Mouse (Mus musculus) retina, postnatal 7 days (tissue): ENCODE results near the gene Cpe.
A peak's percentile ranks its signal among the peaks of the same experiment; 100 is the strongest.

ENCODE experiments used
- DNase-seq: peaks from one replicate; pipeline ENCODE4 v3.0.0-alpha.2; 2012; ENCODE audit warnings: low read depth, low spot score

The Cpe gene

DNA sequence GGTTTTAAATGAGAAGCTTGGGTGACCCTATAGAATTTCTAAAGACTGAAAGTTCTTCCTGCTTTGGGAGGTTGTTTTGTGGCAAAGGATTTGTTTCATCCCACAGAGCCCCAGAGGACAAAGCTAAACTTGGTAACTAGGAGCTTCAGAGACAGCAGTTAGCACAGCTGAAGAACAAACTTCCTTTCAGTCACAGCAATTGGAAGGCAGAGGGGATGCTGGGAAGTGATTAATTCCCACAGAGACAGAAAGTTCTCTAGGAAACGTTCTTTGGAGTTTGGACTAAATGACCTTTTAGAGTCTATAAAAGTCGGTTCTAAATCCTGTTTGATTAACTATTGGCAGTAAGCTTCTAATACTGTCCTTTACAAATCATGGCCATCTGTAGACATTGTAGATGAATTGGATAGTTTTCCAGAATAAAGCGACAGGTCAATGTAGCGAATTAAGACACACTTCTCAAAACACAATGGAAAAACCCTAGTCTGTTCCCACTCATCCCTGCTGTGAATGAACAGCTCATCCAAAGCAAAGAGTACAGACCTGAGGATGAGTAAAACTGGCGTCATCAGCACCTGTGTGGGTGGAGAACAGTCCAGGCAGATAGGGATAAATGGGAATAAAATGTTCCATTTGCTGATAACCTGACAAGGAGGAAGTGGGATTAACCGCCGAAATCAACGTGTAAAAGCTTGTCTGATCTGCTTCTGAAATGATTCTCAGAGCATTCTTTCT lies 58.6 kb downstream of the Cpe start:
- no peak for DNase-seq

DNA sequence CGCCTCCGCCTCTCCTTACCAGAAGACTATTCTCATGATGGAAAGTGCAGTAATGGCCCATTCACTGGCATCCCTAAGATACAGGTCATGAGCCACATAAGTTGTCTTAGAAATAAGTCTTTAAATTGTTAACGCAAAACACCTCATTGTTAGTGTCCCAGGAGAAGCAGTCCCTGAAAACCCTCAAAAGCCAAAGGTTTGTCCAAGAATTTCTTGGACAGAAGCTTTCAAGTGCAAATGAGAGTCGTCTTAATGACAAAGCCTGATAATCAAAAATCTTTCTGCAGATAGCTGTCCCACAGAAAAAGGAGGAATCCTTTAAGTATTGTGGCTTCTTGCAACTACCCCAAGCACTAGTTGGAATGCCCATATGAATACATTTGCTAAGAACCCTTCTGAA lies 60.7 kb downstream of the Cpe start:
- DNase-seq: no peak

DNA sequence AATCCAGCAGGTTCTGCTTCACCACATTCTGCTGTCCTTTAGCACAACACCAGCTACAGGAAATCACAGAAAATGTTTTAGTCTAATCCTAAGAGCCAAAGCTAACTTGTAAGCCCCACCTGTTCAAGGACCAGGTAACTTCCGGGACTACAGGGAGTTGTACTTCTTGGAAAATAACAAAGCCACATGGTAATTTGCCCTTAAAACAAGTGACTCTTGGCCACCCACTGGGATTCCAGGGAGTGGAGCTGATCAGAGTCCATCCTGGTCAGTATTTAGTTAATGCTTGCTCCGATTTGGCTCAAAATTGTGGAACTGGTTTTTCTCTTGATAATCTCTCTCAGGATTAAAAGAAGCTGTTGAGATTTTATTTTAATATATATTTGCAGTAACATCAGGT lies 61.1 kb downstream of the Cpe start:
- no peak for DNase-seq

DNA sequence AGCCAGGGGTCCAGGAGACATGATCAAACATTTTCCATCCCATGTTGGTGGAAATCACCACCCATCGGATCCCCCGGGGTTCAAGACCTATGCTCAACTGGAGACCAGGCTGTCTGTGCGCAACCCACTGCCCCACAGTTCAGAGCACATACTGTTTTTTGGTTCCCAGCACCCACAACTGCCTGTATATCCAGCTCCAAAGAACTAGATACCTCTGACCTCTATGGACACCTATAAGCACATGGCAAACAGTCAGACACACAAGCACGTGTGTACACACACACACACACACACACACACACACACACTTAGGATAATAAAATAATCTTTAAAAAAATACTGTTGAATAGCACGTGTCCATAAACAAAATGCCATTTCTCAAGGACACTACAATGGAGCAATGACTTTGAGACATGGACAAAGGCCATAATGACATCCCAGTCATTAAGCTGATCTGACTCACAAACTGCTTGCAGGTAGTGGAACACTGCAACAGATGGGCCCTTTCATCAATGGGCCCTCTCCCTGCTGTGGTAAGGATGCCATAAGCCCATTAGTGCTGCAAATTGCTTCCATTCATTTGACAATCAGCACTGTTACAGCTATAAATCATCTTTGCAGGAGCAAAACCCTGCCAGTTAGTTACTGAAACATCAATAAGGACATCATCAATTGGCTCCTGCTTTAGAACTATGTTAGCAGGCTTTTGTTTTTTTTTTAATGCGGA lies 63.7 kb downstream of the Cpe start:
- peak; percentile 13 for DNase-seq

DNA sequence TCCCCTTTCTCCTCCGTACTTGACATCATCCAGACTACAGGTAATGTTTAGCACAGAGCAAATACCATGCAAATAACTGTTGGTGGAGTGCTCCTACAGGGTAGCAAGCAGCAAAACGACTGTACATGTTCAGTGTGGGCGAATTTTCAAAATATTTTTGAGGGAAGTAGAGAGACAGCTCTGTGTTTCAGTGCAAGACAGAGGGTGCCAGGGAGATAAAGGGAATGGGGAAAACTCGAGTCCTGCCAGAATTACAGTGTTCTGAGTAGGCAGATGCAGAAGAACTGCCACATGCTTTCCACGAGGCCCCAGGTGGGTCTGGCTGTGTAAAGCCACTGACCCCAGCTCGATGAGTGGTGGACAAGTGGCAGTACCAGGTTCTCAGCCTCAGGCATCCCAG lies 64.8 kb downstream of the Cpe start:
- DNase-seq: no peak

DNA sequence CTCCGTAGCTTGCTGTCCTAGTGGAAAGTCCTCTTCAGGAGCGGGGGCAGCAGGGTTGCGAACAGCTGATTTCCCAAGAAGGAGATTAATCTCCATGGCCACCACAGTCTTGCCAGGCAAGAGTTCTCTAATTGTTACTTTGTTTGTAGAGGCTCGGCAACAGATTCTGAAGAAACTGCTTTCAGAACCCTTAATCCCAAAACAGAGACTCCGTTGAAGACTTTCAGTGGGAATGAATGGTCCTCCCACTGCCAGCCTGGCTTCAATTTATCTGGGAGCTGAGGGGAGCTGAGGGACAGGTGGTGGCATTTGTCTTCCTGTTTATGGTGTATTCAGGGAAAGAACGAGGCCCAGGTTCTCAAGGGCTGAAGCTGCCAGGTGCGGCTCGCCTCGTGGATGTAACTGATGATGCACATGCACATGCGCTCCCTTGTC lies 68.2 kb downstream of the Cpe start:
- no peak for DNase-seq

DNA sequence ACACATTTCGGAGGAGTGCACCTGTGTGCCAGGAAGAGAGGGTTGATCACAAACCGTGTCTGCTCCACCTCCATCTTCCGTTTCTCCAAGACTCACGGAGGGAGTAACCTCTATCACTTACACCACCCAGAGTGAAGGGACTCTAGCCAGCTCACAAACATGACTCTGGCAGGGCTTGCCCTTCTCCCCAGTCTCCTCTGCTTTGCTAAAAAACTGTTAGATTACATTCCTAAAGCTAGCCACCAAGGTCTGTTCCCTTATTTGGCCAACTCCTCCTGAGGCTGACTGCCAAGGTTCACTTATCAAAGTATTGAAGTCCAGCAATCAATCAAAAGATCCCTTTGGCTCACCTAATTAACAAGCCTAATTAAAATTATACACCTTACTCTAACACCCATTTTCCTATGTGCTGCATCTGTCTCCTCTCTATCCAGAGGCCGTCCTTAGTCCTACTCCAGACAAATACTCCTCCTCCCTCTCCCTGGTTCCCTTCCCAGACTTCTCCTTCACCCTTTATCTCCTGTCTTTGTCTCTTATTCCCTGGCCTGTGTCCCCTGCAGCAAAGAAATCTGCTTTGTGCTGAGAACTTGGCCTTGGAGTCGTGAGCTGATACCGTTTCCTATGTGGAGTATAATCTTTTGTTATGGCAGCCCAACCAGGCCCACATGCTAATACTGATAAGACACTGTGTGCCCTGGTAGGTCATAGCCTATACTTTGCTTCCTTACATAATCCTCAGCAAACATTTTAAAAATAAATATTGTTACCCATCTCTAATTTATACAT lies 72.3 kb downstream of the Cpe start:
- no peak for DNase-seq

DNA sequence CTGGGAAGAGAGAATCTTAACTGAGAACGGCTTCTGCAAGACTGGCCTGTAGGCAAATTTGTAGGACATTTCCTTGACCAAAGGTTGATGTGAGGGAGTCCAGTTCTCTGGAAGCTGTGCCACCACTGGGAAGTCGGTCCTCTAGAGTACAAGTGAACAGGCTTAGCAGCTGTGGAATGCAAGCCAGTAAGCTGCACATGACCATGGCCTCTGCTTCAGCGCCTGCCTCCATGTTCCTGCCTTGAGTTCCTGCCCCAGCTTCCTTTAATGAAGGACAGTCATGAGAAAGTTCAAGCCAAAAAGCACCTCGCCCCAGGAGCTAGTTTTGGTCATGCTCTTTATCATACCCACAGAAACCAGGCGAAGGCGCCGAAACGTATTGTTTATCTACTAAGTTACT lies 73.2 kb downstream of the Cpe start:
- DNase-seq: no peak

DNA sequence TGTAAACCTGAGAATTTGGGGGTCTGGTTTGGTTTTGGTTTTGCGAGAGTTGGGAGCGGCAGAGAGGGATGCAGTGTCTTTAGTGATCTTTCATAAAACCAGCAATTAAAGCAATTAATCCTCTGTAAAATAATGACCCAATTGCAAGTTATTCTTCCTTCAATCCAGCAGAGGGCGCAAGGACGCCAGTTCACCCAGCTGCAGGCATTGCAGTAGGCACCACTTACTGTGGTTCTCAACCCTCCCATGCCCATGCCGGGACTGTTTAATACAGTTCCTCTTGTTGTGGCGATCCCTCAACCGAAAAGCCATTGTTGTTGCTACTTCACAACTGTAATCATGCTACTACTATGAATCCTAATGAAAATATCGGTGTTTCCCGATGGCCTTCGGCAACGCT lies 74.2 kb downstream of the Cpe start:
- DNase-seq: peak; percentile 49

DNA sequence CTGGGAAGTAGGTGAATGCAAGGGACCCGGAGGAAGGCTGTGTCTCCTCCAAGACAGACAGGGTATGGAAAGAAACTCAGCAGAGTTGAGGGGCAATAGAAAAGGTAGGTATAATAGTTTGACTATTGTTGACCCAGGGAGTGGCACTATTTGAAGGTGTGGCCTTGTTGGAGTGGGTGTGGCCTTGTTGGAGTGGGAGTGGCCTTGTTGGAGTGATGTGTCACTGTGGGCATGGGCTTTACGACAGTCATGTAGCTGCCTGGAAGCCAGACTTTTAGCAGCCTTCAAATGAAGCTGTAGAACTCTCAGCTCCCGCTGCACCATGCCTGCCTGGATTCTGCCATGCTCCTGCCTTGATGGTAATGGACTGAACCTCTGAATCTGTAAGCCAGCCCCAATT lies 76.3 kb downstream of the Cpe start:
- no peak for DNase-seq

DNA sequence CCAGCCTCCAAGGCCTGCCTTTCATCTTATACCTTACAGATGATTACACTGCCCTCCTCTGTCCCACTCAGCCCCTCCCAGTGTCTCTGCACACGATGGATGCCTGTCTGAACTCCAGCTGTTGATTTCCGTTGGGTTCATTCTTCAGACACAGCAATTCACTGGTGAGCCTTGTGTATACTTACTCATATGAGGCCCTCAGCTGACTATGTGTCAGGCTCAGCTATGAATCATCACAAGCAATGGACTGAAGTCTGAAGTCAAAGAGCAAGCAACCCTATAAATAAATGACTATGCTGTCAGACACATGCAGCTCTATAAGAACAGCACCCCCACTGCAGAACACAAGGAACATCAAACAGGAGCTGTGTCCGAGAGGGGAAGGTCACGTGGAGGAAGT lies 77.4 kb downstream of the Cpe start:
- no peak for DNase-seq

DNA sequence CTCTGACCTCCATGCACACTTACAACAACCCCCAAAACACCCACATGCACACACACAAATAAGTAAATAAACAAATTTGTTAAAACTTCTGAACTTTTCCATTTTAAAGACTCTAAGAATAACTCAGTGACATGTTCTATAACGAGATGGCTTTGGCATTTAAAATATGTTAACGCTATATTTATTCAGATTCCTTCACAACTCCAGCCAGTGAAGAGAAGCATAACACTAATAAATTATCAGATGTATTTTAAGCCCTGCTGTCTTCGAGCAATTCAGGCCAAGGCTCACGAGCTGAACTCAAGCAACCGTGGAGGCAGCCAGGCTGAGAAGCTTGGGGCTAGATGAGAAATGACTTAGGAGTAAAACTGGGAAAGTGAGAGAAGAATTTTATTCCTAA lies 79.2 kb downstream of the Cpe start:
- no peak for DNase-seq

DNA sequence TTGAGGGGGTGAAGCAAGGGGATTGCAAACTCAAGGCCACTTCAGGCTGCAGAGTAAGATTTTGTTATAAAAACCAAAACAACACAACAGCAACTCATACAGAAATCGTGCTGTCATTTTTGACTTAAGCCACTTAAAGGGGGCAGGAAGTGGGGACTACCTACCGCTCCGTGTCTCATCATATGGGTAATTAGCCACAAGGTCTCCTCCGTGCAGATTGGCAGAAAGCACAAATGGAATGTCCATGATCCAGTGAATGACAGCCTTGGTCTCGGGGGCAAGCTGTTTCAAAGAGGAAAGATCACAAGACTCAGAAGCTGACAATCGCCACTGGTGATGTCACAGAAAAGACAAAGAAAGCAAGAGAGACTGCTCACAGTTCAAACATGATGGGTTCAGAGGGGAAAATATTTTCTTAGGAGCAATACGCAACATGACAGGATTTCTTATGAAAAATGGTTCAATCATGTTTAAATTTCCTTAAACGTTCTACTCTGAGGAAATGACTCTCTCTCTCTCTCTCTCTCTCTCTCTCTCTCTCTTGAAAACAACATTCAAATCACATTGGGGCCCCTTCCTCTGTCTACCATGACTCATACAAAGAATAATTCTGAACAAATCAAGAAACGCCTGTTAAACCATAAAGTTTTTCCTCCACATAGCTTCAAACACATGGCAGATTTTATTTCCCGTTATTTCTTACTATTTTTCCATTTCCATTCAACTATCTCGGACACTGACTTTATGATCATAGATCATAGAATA lies 81.5 kb downstream of the Cpe start:
- DNase-seq: no peak

DNA sequence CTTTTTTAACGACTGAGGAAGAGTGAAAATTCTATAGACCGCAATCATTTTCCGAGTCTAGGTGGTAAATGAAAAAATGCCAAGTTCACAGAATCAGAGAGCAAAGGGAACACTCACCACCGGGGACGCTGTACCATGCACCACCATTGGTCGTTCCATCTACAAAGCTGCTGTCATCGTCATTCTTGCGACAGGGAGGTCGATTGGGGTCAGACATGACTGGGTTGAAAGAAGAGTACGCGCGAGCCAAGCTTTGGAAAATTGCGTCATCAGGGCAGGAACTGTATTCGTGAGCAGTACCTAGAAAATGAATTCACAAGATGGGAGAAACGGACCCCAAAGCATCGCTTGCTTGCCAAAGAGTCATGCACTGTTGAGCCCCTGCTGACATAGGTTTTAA lies 83.9 kb downstream of the Cpe start:
- DNase-seq: no peak

DNA sequence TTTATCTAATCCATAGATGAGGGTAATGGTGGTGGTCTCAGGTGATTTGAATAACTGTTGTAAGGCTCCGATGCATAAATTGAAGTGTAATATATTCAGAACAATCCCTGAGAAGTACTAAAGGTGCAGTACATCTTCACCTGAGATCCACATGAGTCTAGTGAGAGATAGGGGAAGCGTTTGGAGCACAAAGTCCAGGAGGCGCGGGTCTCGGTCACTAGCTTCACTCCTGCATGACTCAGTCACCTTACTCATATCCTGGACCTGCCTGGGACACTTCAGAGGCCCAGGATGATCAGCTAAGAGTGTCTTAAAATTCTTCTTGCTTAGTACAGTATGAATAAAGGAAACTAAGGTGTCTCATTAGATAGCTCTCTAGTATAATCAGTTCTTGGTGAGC lies 86.8 kb downstream of the Cpe start:
- DNase-seq: no peak

DNA sequence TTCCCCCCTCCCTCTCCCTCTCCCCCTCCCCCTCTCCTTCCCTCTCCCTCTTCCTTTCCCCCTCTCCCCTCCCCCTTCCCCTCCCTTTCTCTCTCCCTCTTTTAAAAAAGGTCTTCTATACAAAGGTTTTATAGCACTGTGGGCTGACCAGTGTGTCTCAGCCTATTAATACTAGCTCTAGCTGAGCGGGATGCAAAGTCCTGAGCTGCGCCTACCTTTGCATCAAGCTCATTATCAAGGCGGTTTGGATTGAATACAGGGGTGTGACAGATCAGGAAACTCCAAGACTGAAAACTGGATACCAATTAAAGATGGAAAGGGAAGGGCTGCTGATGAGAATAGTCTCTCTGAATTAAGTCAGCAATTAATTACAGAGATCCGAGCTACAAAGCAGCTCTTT lies 94.6 kb downstream of the Cpe start:
- DNase-seq: no peak

DNA sequence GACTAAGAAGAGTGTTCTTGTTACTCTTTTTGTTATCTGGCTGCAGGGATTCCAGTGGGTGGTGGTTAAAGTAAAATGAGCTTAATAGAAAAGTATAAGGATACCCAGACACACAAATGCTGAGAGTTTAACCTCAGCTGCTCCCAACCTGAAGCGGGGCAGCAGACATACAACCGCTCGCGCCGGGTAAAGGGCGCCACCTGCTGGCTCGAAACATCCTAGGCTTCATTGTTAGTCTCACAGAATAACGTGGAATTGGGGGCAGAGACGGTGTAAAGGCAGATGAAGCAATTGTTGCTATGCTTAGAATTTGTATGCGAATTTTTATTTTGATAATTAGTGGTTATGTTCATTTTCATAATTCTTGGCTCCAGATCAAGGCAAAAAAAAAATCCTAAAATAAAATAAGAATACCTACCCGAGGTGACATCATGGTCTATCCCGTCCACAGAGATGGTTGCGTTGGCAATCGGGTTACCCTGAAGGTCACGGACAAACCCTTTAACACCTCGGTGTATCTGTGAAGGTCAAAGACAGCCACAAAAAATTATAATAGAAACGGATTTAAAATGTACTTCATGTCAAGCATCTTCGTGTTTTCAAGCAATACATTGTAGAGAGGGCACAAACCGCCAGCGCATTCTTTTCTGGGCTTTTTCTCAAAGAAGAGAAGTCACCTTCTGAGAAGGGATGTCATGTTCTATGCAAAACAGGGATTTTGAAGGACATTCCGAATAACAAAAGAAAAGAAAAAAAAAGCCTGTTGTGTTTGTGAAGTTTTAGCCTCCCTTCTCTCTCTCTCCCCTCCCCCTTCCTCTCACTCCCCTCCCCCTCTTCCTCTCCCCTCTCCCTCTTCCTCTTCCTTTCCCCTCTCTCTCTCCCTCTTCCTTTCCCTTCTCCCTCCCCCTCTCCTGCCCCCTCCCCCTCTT lies 95.5 kb downstream of the Cpe start:
- peak; percentile 37 for DNase-seq

DNA sequence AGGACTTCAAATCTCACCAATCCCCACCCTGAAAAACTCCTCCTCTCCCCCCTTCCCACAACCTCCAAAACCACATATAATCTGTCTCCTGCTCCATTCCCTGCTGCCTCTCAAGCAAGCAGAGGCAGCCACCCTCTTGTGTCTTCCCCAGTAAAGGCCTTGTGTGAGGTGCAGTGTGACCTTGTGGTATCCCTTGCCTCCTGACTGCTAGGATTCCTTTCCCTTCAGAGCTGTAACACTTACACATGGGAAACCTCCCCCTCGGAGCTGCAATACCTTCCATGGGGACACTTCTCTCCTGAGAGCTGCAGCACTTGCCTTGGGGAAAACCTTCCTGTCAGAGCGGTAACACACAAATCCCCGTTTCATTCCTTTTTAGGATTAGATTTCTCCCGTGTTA lies 96.5 kb downstream of the Cpe start:
- no peak for DNase-seq

DNA sequence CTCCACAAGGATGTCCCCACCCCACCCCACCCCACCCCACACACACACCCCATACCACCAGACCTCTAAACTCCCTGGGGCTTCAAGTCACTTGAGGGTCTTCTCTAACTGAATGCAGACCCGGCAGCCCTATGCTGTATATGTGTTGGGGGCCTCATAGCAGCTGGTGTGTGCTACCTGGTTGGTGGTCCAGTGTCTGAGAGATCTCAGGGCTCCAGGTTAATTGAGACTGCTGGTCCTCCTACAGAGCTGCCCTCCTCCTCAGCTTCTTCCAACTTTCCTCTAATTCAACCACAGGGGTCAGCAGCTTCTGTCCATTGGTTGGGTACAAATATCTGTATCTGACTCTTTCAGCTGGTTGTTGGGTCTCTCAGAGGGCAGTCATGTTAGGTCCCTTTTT lies 102.4 kb downstream of the Cpe start:
- DNase-seq: no peak

DNA sequence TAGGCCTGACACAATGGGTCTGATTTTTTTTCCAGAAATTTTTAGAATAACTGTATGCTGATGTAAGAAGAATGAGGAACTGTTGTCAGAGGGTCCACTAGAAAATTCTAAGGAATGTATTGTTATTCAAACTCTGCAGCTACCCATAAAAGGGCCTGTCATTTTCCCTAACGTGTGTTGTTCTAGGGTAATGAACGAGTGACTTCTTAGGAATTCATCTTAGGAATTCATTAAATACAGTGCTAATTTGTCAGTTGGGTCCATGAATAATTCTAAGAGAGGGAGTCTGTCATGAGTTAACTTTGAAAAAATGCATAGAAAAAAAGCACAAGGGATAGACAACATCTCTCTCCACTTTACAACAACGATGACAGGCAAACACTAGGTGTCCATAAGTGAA lies 110.0 kb downstream of the Cpe start:
- no peak for DNase-seq

DNA sequence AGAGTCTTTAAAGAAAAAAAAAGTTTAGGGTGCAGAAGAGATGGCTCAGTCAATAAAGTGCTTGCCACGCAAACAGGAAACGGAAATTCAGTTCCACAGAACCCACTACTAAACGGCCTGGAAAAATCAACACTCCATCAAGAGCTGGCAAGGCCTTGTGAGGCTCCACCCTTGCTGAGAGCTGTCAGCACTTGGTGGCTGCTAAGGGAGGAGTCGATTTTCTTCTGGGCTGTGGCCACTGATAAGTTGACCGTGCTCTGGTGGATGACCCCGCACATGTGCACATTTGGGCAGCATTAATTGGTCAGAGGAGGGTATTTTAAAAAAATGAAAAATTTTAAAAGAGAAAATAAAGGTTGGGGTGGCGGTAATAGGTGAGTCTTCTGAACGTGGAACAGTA lies 114.6 kb downstream of the Cpe start:
- no peak for DNase-seq
